Comparison of ENCODE assay signal across 27 mouse cellular contexts in genomic region chr8:49946919-49947612, GRCm38 (mm10).
DNase-seq lines count a peak whose midpoint lies in the region; ATAC-seq and TF ChIP-seq lines count a peak whose summit lies in the region.
"Had no signal": no experiment of that assay in that cellular context is flagged by ENCODE, and none has a peak within 500 bp of the region (broad histone marks: within the 10 kb centered on the region; RNA-seq: fewer than 3 reads in every experiment).

No protein-coding gene starts in this region.

- peak; percentile 66 for ATAC-seq in liver, embryonic 15.5 days (ENCODE audit: insufficient read depth)
- ATAC-seq: CD4-positive, CD25-positive, alpha-beta regulatory T cell, adult 4 months; forebrain, embryonic 13.5 days; hindbrain, postnatal 0 days had no signal

- WGBS in liver, embryonic 15.5 days (ENCODE audit: insufficient replicate concordance) = 25% methylated on average over 5 of the region's 5 CpGs

- no peak overlapping the region for H3K9ac ChIP-seq in liver, embryonic 15.5 days
- H3K9ac ChIP-seq: embryonic facial prominence, embryonic 13.5 days; forebrain, embryonic 13.5 days; heart, embryonic 12.5 days; limb, embryonic 15.5 days had no signal

- H3K9me3 ChIP-seq in liver, embryonic 15.5 days (replicated peaks) = no peaks in the 10 kb centered on the region
- H3K9me3 ChIP-seq: embryonic facial prominence, embryonic 13.5 days; forebrain, embryonic 13.5 days; heart, embryonic 12.5 days; limb, embryonic 15.5 days had no signal

- DNase-seq in 3134 (ENCODE audit: extremely low read depth, insufficient read length, low spot score) (peak; percentile 11), 416B (ENCODE audit: low read depth) (peak; percentile 98)
- peak; percentile 0 for DNase-seq in induced T-regulatory cell, adult 2 months (ENCODE audit: low read depth)
- no peak for DNase-seq in spleen, postnatal 4 days (ENCODE audit: low spot score in 2 of 2)
- no peak for DNase-seq in left cerebral cortex, postnatal 4 days
- DNase-seq in gastrocnemius, postnatal 36 days = no peak
- no peak for DNase-seq in left cerebral cortex, adult 2 months (ENCODE audit: extremely low spot score in 1 of 2, low spot score in 2 of 2)
- DNase-seq: cerebellum, adult 11 months; cerebellum, postnatal 25 days; embryo, embryonic 11 days; heart, adult 11 months; heart, postnatal 10 days; kidney, adult 18-20 months; kidney, postnatal 4 days; layer of hippocampus, adult 9-11 months; thymus, adult 2 months had no signal

- no peak overlapping the region for H3K4me3 ChIP-seq in liver, embryonic 15.5 days (replicated peaks)
- no peak overlapping the region for H3K4me3 ChIP-seq in left cerebral cortex, adult 2 months
- H3K4me3 ChIP-seq: embryonic facial prominence, embryonic 13.5 days; erythroblast, embryonic 14.5 days; forebrain, embryonic 13.5 days; heart, embryonic 12.5 days; limb, embryonic 15.5 days had no signal

- H3K4me1 ChIP-seq in liver, embryonic 15.5 days (replicated peaks) = no peaks in the 10 kb centered on the region
- H3K4me1 ChIP-seq: embryonic facial prominence, embryonic 13.5 days; forebrain, embryonic 13.5 days; heart, embryonic 12.5 days; limb, embryonic 15.5 days had no signal

- no peaks in the 10 kb centered on the region for H3K36me3 ChIP-seq in liver, embryonic 15.5 days (replicated peaks)
- H3K36me3 ChIP-seq: embryonic facial prominence, embryonic 13.5 days; heart, embryonic 12.5 days; limb, embryonic 15.5 days had no signal

- intact Hi-C loops in left cerebral cortex, postnatal 4 days (cut with DNase I) = no loop called here
- intact Hi-C loops in gastrocnemius, postnatal 36 days (cut with DNase I) = no loop called here
- intact Hi-C loops in left cerebral cortex, adult 2 months (cut with DNase I) = no loop called here

- TF ChIP-seq CTCF in left cerebral cortex, adult 2 months (IDR thresholded peaks at IDR 0.05) = no peak

- no peak overlapping the region for H3K4me2 ChIP-seq in liver, embryonic 15.5 days
- H3K4me2 ChIP-seq: embryonic facial prominence, embryonic 13.5 days; forebrain, embryonic 13.5 days; heart, embryonic 12.5 days; limb, embryonic 15.5 days; midbrain, embryonic 11.5 days had no signal

- no peak overlapping the region for H3K27ac ChIP-seq in liver, embryonic 15.5 days (replicated peaks)
- H3K27ac ChIP-seq in left cerebral cortex, adult 2 months = no peak overlapping the region
- H3K27ac ChIP-seq: embryonic facial prominence, embryonic 13.5 days; forebrain, embryonic 13.5 days; hindbrain, postnatal 0 days; limb, embryonic 15.5 days; macrophage; stomach, postnatal 0 days had no signal

- no peaks in the 10 kb centered on the region for H3K27me3 ChIP-seq in liver, embryonic 15.5 days
- H3K27me3 ChIP-seq: embryonic facial prominence, embryonic 13.5 days; forebrain, embryonic 13.5 days; heart, embryonic 12.5 days; limb, embryonic 15.5 days had no signal

Comparison
In these comparisons a context has a peak if more than half of its experiments do, and no peak if none do; other contexts are left out.
1. DNase-seq: peak in 3134 (single experiment), 416B (single experiment) and induced T-regulatory cell, adult 2 months (single experiment); none in spleen, postnatal 4 days (0 of 2), left cerebral cortex, postnatal 4 days (single experiment), gastrocnemius, postnatal 36 days (0 of 2) and left cerebral cortex, adult 2 months (0 of 2).